Mouse (Mus musculus): ENCODE measurements around the gene Tk2. TPM values are rescaled to one million over a fixed set of nuclear protein-coding genes. Genes with fewer than 3 reads are reported as not detected.
A peak's percentile ranks its signal among the peaks of the same experiment; 100 is the strongest.

Tk2 gene
- polyA plus RNA-seq, 1 experiment from 2014 or later: 51.5 TPM

- no peaks in the 10 kb centered on the region for H3K9me3 ChIP-seq (replicated peaks; ENCODE audit: control insufficient read depth, low read length, poor library complexity, severe bottlenecking)
- peaks cover 64% of the 10 kb centered on the region for H3K36me3 ChIP-seq (ENCODE audit: control insufficient read depth, insufficient read depth, low read length)
- ATAC-seq: no peak
- WGBS: 97% methylated on average over 5 of the region's 5 CpGs
- no peak overlapping the region for H3K27ac ChIP-seq (ENCODE audit: low read length)
- H3K4me2 ChIP-seq (ENCODE audit: low read length): no peak overlapping the region
- no peaks in the 10 kb centered on the region for H3K4me1 ChIP-seq (ENCODE audit: control insufficient read depth, insufficient read depth, low read length)
- no peak overlapping the region for H3K4me3 ChIP-seq (ENCODE audit: low read depth, low read length)
- H3K9ac ChIP-seq (ENCODE audit: low read depth, low read length): no peak overlapping the region
- no peaks in the 10 kb centered on the region for H3K27me3 ChIP-seq (ENCODE audit: control insufficient read depth, insufficient read depth, low read depth, low read length)
Observed at GRCm38 (mm10) chr8:104232919-104233318, 15.4 kb downstream of the Tk2 start.

- H3K4me1 ChIP-seq (ENCODE audit: control insufficient read depth, insufficient read depth, low read length): no peaks in the 10 kb centered on the region
- no peak overlapping the region for H3K4me3 ChIP-seq (ENCODE audit: low read depth, low read length)
- no peak for ATAC-seq
- no peaks in the 10 kb centered on the region for H3K9me3 ChIP-seq (replicated peaks; ENCODE audit: control insufficient read depth, low read length, poor library complexity, severe bottlenecking)
- H3K27ac ChIP-seq (ENCODE audit: low read length): no peak overlapping the region
- no peak overlapping the region for H3K4me2 ChIP-seq (ENCODE audit: low read length)
- WGBS: 96% methylated on average over 4 of the region's 4 CpGs
- no peak overlapping the region for H3K9ac ChIP-seq (ENCODE audit: low read depth, low read length)
- H3K36me3 ChIP-seq (ENCODE audit: control insufficient read depth, insufficient read depth, low read length): peaks cover 66% of the 10 kb centered on the region
- no peaks in the 10 kb centered on the region for H3K27me3 ChIP-seq (ENCODE audit: control insufficient read depth, insufficient read depth, low read depth, low read length)
Observed at GRCm38 (mm10) chr8:104232039-104232438, 16.3 kb downstream of the Tk2 start.

- Histone ChIP-seq H3K27me3 (ENCODE audit: control insufficient read depth, insufficient read depth, low read depth, low read length) (no peaks in the 10 kb centered on the region), H3K4me1 (ENCODE audit: control insufficient read depth, insufficient read depth, low read length) (no peaks in the 10 kb centered on the region), H3K27ac (ENCODE audit: low read length) (no peak overlapping the region), H3K9me3 (replicated peaks; ENCODE audit: control insufficient read depth, low read length, poor library complexity, severe bottlenecking) (no peaks in the 10 kb centered on the region), H3K36me3 (ENCODE audit: control insufficient read depth, insufficient read depth, low read length) (peaks cover 76% of the 10 kb centered on the region), H3K4me2 (ENCODE audit: low read length) (no peak overlapping the region), H3K4me3 (ENCODE audit: low read depth, low read length) (no peak overlapping the region), H3K9ac (ENCODE audit: low read depth, low read length) (no peak overlapping the region)
- WGBS: 96% methylated on average over 9 of the region's 9 CpGs
- no peak for ATAC-seq
Observed at GRCm38 (mm10) chr8:104230377-104230776, 18.0 kb downstream of the Tk2 start.

- no peak overlapping the region for H3K4me3 ChIP-seq (ENCODE audit: low read depth, low read length)
- WGBS: 95% methylated on average over 5 of the region's 5 CpGs
- H3K27ac ChIP-seq (ENCODE audit: low read length): no peak overlapping the region
- H3K36me3 ChIP-seq (ENCODE audit: control insufficient read depth, insufficient read depth, low read length): peaks cover 70% of the 10 kb centered on the region
- H3K9me3 ChIP-seq (replicated peaks; ENCODE audit: control insufficient read depth, low read length, poor library complexity, severe bottlenecking): peaks cover 6% of the 10 kb centered on the region; the same call in 1 of the 2 replicates
- no peaks in the 10 kb centered on the region for H3K4me1 ChIP-seq (ENCODE audit: control insufficient read depth, insufficient read depth, low read length)
- no peak overlapping the region for H3K9ac ChIP-seq (ENCODE audit: low read depth, low read length)
- ATAC-seq: no peak
- H3K4me2 ChIP-seq (ENCODE audit: low read length): no peak overlapping the region
- H3K27me3 ChIP-seq (ENCODE audit: control insufficient read depth, insufficient read depth, low read depth, low read length): no peaks in the 10 kb centered on the region
Observed at GRCm38 (mm10) chr8:104227048-104227447, 21.3 kb downstream of the Tk2 start.

GRCm38 (mm10) chr8:104219806-104220205 lies 28.6 kb downstream of the Tk2 start:
- no peak overlapping the region for H3K4me3 ChIP-seq (ENCODE audit: low read depth, low read length)
- ATAC-seq: peak; percentile 48; the same call in 1 of the 2 replicates
- no peak overlapping the region for H3K27ac ChIP-seq (ENCODE audit: low read length)
- 45% methylated on average over 5 of the region's 5 CpGs for WGBS
- peaks cover 6% of the 10 kb centered on the region; the same call in 1 of the 2 replicates for H3K9me3 ChIP-seq (replicated peaks; ENCODE audit: control insufficient read depth, low read length, poor library complexity, severe bottlenecking)
- no peak overlapping the region for H3K9ac ChIP-seq (ENCODE audit: low read depth, low read length)
- H3K36me3 ChIP-seq (ENCODE audit: control insufficient read depth, insufficient read depth, low read length): peaks cover 10% of the 10 kb centered on the region
- no peak overlapping the region for H3K4me2 ChIP-seq (ENCODE audit: low read length)
- H3K4me1 ChIP-seq (ENCODE audit: control insufficient read depth, insufficient read depth, low read length): no peaks in the 10 kb centered on the region
- H3K27me3 ChIP-seq (ENCODE audit: control insufficient read depth, insufficient read depth, low read depth, low read length): no peaks in the 10 kb centered on the region

GRCm38 (mm10) chr8:104219079-104219478 lies 29.3 kb downstream of the Tk2 start:
- H3K9me3 ChIP-seq (replicated peaks; ENCODE audit: control insufficient read depth, low read length, poor library complexity, severe bottlenecking): peaks cover under 1% of the 10 kb centered on the region; the same call in 1 of the 2 replicates
- H3K27me3 ChIP-seq (ENCODE audit: control insufficient read depth, insufficient read depth, low read depth, low read length): no peaks in the 10 kb centered on the region
- H3K36me3 ChIP-seq (ENCODE audit: control insufficient read depth, insufficient read depth, low read length): peaks cover 3% of the 10 kb centered on the region
- no peak overlapping the region for H3K27ac ChIP-seq (ENCODE audit: low read length)
- H3K9ac ChIP-seq (ENCODE audit: low read depth, low read length): no peak overlapping the region
- no peak overlapping the region for H3K4me3 ChIP-seq (ENCODE audit: low read depth, low read length)
- H3K4me1 ChIP-seq (ENCODE audit: control insufficient read depth, insufficient read depth, low read length): no peaks in the 10 kb centered on the region
- no peak overlapping the region for H3K4me2 ChIP-seq (ENCODE audit: low read length)
- 0 out of 2 replicates have a peak, but pooled peaks have one; percentile 9 for ATAC-seq
- WGBS: 28% methylated on average over 11 of the region's 11 CpGs

GRCm38 (mm10) chr8:104217601-104218000 lies 30.8 kb downstream of the Tk2 start:
- no peak overlapping the region for H3K4me3 ChIP-seq (ENCODE audit: low read depth, low read length)
- 95% methylated on average over 5 of the region's 5 CpGs for WGBS
- no peak overlapping the region for H3K4me2 ChIP-seq (ENCODE audit: low read length)
- H3K4me1 ChIP-seq (ENCODE audit: control insufficient read depth, insufficient read depth, low read length): no peaks in the 10 kb centered on the region
- H3K9ac ChIP-seq (ENCODE audit: low read depth, low read length): no peak overlapping the region
- H3K9me3 ChIP-seq (replicated peaks; ENCODE audit: control insufficient read depth, low read length, poor library complexity, severe bottlenecking): no peaks in the 10 kb centered on the region
- no peak overlapping the region for H3K27ac ChIP-seq (ENCODE audit: low read length)
- ATAC-seq: no peak
- no peaks in the 10 kb centered on the region for H3K36me3 ChIP-seq (ENCODE audit: control insufficient read depth, insufficient read depth, low read length)
- H3K27me3 ChIP-seq (ENCODE audit: control insufficient read depth, insufficient read depth, low read depth, low read length): no peaks in the 10 kb centered on the region

- Histone ChIP-seq H3K27me3 (ENCODE audit: control insufficient read depth, insufficient read depth, low read depth, low read length) (no peaks in the 10 kb centered on the region), H3K4me3 (ENCODE audit: low read depth, low read length) (no peak overlapping the region), H3K36me3 (ENCODE audit: control insufficient read depth, insufficient read depth, low read length) (no peaks in the 10 kb centered on the region), H3K4me2 (ENCODE audit: low read length) (no peak overlapping the region), H3K27ac (ENCODE audit: low read length) (no peak overlapping the region), H3K9me3 (replicated peaks; ENCODE audit: control insufficient read depth, low read length, poor library complexity, severe bottlenecking) (no peaks in the 10 kb centered on the region), H3K9ac (ENCODE audit: low read depth, low read length) (no peak overlapping the region), H3K4me1 (ENCODE audit: control insufficient read depth, insufficient read depth, low read length) (no peaks in the 10 kb centered on the region)
- 54% methylated on average over 3 of the region's 3 CpGs for WGBS
- ATAC-seq: no peak
Observed at GRCm38 (mm10) chr8:104205292-104205691, 43.1 kb downstream of the Tk2 start.

- no peak overlapping the region for H3K9ac ChIP-seq (ENCODE audit: low read depth, low read length)
- H3K27me3 ChIP-seq (ENCODE audit: control insufficient read depth, insufficient read depth, low read depth, low read length): no peaks in the 10 kb centered on the region
- 91% methylated on average over 4 of the region's 4 CpGs for WGBS
- no peaks in the 10 kb centered on the region for H3K9me3 ChIP-seq (replicated peaks; ENCODE audit: control insufficient read depth, low read length, poor library complexity, severe bottlenecking)
- ATAC-seq: no peak
- no peaks in the 10 kb centered on the region for H3K36me3 ChIP-seq (ENCODE audit: control insufficient read depth, insufficient read depth, low read length)
- H3K4me1 ChIP-seq (ENCODE audit: control insufficient read depth, insufficient read depth, low read length): no peaks in the 10 kb centered on the region
- no peak overlapping the region for H3K27ac ChIP-seq (ENCODE audit: low read length)
- no peak overlapping the region for H3K4me3 ChIP-seq (ENCODE audit: low read depth, low read length)
- no peak overlapping the region for H3K4me2 ChIP-seq (ENCODE audit: low read length)
Observed at GRCm38 (mm10) chr8:104202320-104202719, 46.0 kb downstream of the Tk2 start.
